8 mouse cellular contexts compared by ENCODE assay signal in genomic region chr10:118141884-118142801, GRCm38 (mm10). TPM values are rescaled to one million over a fixed set of nuclear protein-coding genes. Genes with fewer than 3 reads are reported as not detected.
DNase-seq lines count a peak whose midpoint lies in the region; ATAC-seq lines count a peak whose summit lies in the region.

No protein-coding gene starts in this region.

- H3K36me3 ChIP-seq in midbrain, embryonic 10.5 days, result peaks cover 29% of the 10 kb centered on the region

- peak overlapping the region; percentile 85 for H3K27ac ChIP-seq in midbrain, embryonic 10.5 days (replicated peaks)

- H3K4me3 ChIP-seq in midbrain, embryonic 10.5 days, result peak overlapping the region; percentile 94

- H3K9me3 ChIP-seq in midbrain, embryonic 10.5 days (replicated peaks), result no peaks in the 10 kb centered on the region

- peaks cover 22% of the 10 kb centered on the region for H3K27me3 ChIP-seq in midbrain, embryonic 10.5 days (ENCODE audit: low read depth, poor library complexity, severe bottlenecking)

- DNase-seq in cerebellum, postnatal 36 days, result no peak
- DNase-seq in right cerebral cortex, adult 18-20 months, result peak; percentile 43
- no peak for DNase-seq in right cerebral cortex, postnatal 4 days
- peak; percentile 43 to 46 for DNase-seq in layer of hippocampus, adult 18-20 months (ENCODE audit: low spot score in 2 of 2)
- no peak for DNase-seq in midbrain, embryonic 10.5 days (ENCODE audit: low spot score)
- DNase-seq in natural killer cell, adult 2 months (ENCODE audit: low spot score in 2 of 2), result no peak
- no peak for DNase-seq in adrenal gland, adult 2 months

- H3K4me1 ChIP-seq in midbrain, embryonic 10.5 days, result peaks cover 29% of the 10 kb centered on the region

- WGBS in midbrain, embryonic 10.5 days, result 2% methylated on average over 53 of the region's 53 CpGs

- peak; percentile 1 for ATAC-seq in cerebellum, adult (ENCODE audit: insufficient number of reproducible peaks, low FRiP score, low TSS enrichment)

RNA-seq across cellular contexts. Expression of gene Mdm1, which starts 0.5 kb away (rescaled TPM):
- total RNA-seq in layer of hippocampus, adult 18-20 months (2021), result 1 to 10 TPM; 7.3 to 7.7 TPM
- 53.8 and 56.2 TPM in 2 replicates for polyA plus RNA-seq in midbrain, embryonic 10.5 days (2016; fragmentation: Nextera tagmentation; extraction: Ambion mirVana)
- total RNA-seq in adrenal gland, adult 2 months (2021), result 10 to 100 TPM in 1 of 2 experiments, 1 to 10 TPM in 1; 8.0 to 16.3 TPM
- 1.8 and 2.3 TPM in 2 replicates for polyA plus RNA-seq in adrenal gland, adult 2 months (2012; rRNA removed)

Comparison
In these comparisons a context has a peak if more than half of its experiments do, and no peak if none do; other contexts are left out.
1. DNase-seq: peak in right cerebral cortex, adult 18-20 months (single experiment) and layer of hippocampus, adult 18-20 months (2 of 2); none in cerebellum, postnatal 36 days (0 of 2), right cerebral cortex, postnatal 4 days (single experiment), midbrain, embryonic 10.5 days (single experiment), natural killer cell, adult 2 months (0 of 2) and adrenal gland, adult 2 months (single experiment).